Mouse (Mus musculus): Measurements from ENCODE around the gene Cntfr. TPM values are rescaled to one million over a fixed set of nuclear protein-coding genes. Genes with fewer than 3 reads are reported as not detected.

The Cntfr gene
- polyA plus RNA-seq, 1 experiment = 8.1 TPM

- 9% methylated on average over 7 of the region's 7 CpGs for WGBS
- Histone ChIP-seq H3K27ac (ENCODE audit: insufficient read depth, low read length) (no peak overlapping the region), H3K4me3 (ENCODE audit: extremely low read depth, insufficient read depth, insufficient read length) (no peak overlapping the region), H3K4me1 (ENCODE audit: control insufficient read depth, insufficient read depth, insufficient read length) (no peaks in the 10 kb centered on the region), H3K36me3 (ENCODE audit: control insufficient read depth, insufficient read depth, low read length) (no peaks in the 10 kb centered on the region), H3K27me3 (ENCODE audit: control insufficient read depth, insufficient read depth, low read length) (0 out of 2 replicates have a peak, but pooled peaks cover 2% of the 10 kb centered on the region)
- TF ChIP-seq CTCF (IDR thresholded peaks at IDR 0.05; ENCODE audit: extremely low read depth, insufficient read depth, insufficient read length, insufficient replicate concordance) = no peak
- TF ChIP-seq POLR2A (IDR thresholded peaks at IDR 0.05; ENCODE audit: low read depth, low read length) = no peak
- DNase-seq (ENCODE audit: low read depth in 1 of 2, low spot score in 2 of 2) = no peak
These were observed 32.4 kb downstream of the Cntfr start for GRCm38 (mm10) chr4:41664533-41664932.

- H3K4me3 ChIP-seq (ENCODE audit: extremely low read depth, insufficient read depth, insufficient read length) = no peak overlapping the region
- no peak for DNase-seq (ENCODE audit: low read depth in 1 of 2, low spot score in 2 of 2)
- no peak overlapping the region for H3K27ac ChIP-seq (ENCODE audit: insufficient read depth, low read length)
- no peaks in the 10 kb centered on the region for H3K4me1 ChIP-seq (ENCODE audit: control insufficient read depth, insufficient read depth, insufficient read length)
- TF ChIP-seq CTCF (IDR thresholded peaks at IDR 0.05; ENCODE audit: extremely low read depth, insufficient read depth, insufficient read length, insufficient replicate concordance) = no peak
- no peak for TF ChIP-seq POLR2A (IDR thresholded peaks at IDR 0.05; ENCODE audit: low read depth, low read length)
- H3K36me3 ChIP-seq (ENCODE audit: control insufficient read depth, insufficient read depth, low read length) = no peaks in the 10 kb centered on the region
- 0 out of 2 replicates have a peak, but pooled peaks cover 2% of the 10 kb centered on the region for H3K27me3 ChIP-seq (ENCODE audit: control insufficient read depth, insufficient read depth, low read length)
- WGBS = 55% methylated on average over 9 of the region's 9 CpGs
These were observed 33.3 kb downstream of the Cntfr start for GRCm38 (mm10) chr4:41663614-41664013.

GRCm38 (mm10) chr4:41662723-41663122 lies 34.2 kb downstream of the Cntfr start:
- 68% methylated on average over 11 of the region's 11 CpGs for WGBS
- Histone ChIP-seq H3K4me3 (ENCODE audit: extremely low read depth, insufficient read depth, insufficient read length) (no peak overlapping the region), H3K36me3 (ENCODE audit: control insufficient read depth, insufficient read depth, low read length) (no peaks in the 10 kb centered on the region), H3K4me1 (ENCODE audit: control insufficient read depth, insufficient read depth, insufficient read length) (no peaks in the 10 kb centered on the region), H3K27ac (ENCODE audit: insufficient read depth, low read length) (no peak overlapping the region), H3K27me3 (ENCODE audit: control insufficient read depth, insufficient read depth, low read length) (0 out of 2 replicates have a peak, but pooled peaks cover 2% of the 10 kb centered on the region)
- TF ChIP-seq CTCF (IDR thresholded peaks at IDR 0.05; ENCODE audit: extremely low read depth, insufficient read depth, insufficient read length, insufficient replicate concordance) (no peak), POLR2A (IDR thresholded peaks at IDR 0.05; ENCODE audit: low read depth, low read length) (no peak)
- DNase-seq (ENCODE audit: low read depth in 1 of 2, low spot score in 2 of 2) = no peak

- no peak overlapping the region for H3K4me3 ChIP-seq (ENCODE audit: extremely low read depth, insufficient read depth, insufficient read length)
- H3K4me1 ChIP-seq (ENCODE audit: control insufficient read depth, insufficient read depth, insufficient read length) = no peaks in the 10 kb centered on the region
- 83% methylated on average over 11 of the region's 11 CpGs for WGBS
- TF ChIP-seq POLR2A (IDR thresholded peaks at IDR 0.05; ENCODE audit: low read depth, low read length) = no peak
- TF ChIP-seq CTCF (IDR thresholded peaks at IDR 0.05; ENCODE audit: extremely low read depth, insufficient read depth, insufficient read length, insufficient replicate concordance) = no peak
- 0 out of 2 replicates have a peak, but pooled peaks cover 2% of the 10 kb centered on the region for H3K27me3 ChIP-seq (ENCODE audit: control insufficient read depth, insufficient read depth, low read length)
- DNase-seq (ENCODE audit: low read depth in 1 of 2, low spot score in 2 of 2) = no peak
- no peaks in the 10 kb centered on the region for H3K36me3 ChIP-seq (ENCODE audit: control insufficient read depth, insufficient read depth, low read length)
- H3K27ac ChIP-seq (ENCODE audit: insufficient read depth, low read length) = no peak overlapping the region
These were observed 35.9 kb downstream of the Cntfr start for GRCm38 (mm10) chr4:41660851-41661430.

GRCm38 (mm10) chr4:41659556-41659955 lies 37.3 kb downstream of the Cntfr start:
- Histone ChIP-seq H3K4me1 (ENCODE audit: control insufficient read depth, insufficient read depth, insufficient read length) (no peaks in the 10 kb centered on the region), H3K36me3 (ENCODE audit: control insufficient read depth, insufficient read depth, low read length) (no peaks in the 10 kb centered on the region), H3K27ac (ENCODE audit: insufficient read depth, low read length) (no peak overlapping the region), H3K4me3 (ENCODE audit: extremely low read depth, insufficient read depth, insufficient read length) (no peak overlapping the region), H3K27me3 (ENCODE audit: control insufficient read depth, insufficient read depth, low read length) (no peaks in the 10 kb centered on the region)
- WGBS = 81% methylated on average over 13 of the region's 13 CpGs
- DNase-seq (ENCODE audit: low read depth in 1 of 2, low spot score in 2 of 2) = no peak
- TF ChIP-seq POLR2A (IDR thresholded peaks at IDR 0.05; ENCODE audit: low read depth, low read length) = no peak
- no peak for TF ChIP-seq CTCF (IDR thresholded peaks at IDR 0.05; ENCODE audit: extremely low read depth, insufficient read depth, insufficient read length, insufficient replicate concordance)

- no peak for DNase-seq (ENCODE audit: low read depth in 1 of 2, low spot score in 2 of 2)
- H3K27ac ChIP-seq (ENCODE audit: insufficient read depth, low read length) = no peak overlapping the region
- H3K4me3 ChIP-seq (ENCODE audit: extremely low read depth, insufficient read depth, insufficient read length) = no peak overlapping the region
- WGBS = 37% methylated on average over 21 of the region's 25 CpGs
- no peaks in the 10 kb centered on the region for H3K27me3 ChIP-seq (ENCODE audit: control insufficient read depth, insufficient read depth, low read length)
- no peak for TF ChIP-seq POLR2A (IDR thresholded peaks at IDR 0.05; ENCODE audit: low read depth, low read length)
- no peak for TF ChIP-seq CTCF (IDR thresholded peaks at IDR 0.05; ENCODE audit: extremely low read depth, insufficient read depth, insufficient read length, insufficient replicate concordance)
- H3K36me3 ChIP-seq (ENCODE audit: control insufficient read depth, insufficient read depth, low read length) = no peaks in the 10 kb centered on the region
- H3K4me1 ChIP-seq (ENCODE audit: control insufficient read depth, insufficient read depth, insufficient read length) = no peaks in the 10 kb centered on the region
These were observed 38.1 kb downstream of the Cntfr start for GRCm38 (mm10) chr4:41658566-41659384.

- Histone ChIP-seq H3K4me1 (ENCODE audit: control insufficient read depth, insufficient read depth, insufficient read length) (no peaks in the 10 kb centered on the region), H3K36me3 (ENCODE audit: control insufficient read depth, insufficient read depth, low read length) (no peaks in the 10 kb centered on the region), H3K4me3 (ENCODE audit: extremely low read depth, insufficient read depth, insufficient read length) (no peak overlapping the region), H3K27ac (ENCODE audit: insufficient read depth, low read length) (no peak overlapping the region), H3K27me3 (ENCODE audit: control insufficient read depth, insufficient read depth, low read length) (no peaks in the 10 kb centered on the region)
- DNase-seq (ENCODE audit: low read depth in 1 of 2, low spot score in 2 of 2) = no peak
- TF ChIP-seq CTCF (IDR thresholded peaks at IDR 0.05; ENCODE audit: extremely low read depth, insufficient read depth, insufficient read length, insufficient replicate concordance) = no peak
- TF ChIP-seq POLR2A (IDR thresholded peaks at IDR 0.05; ENCODE audit: low read depth, low read length) = no peak
- WGBS = 93% methylated on average over 2 of the region's 2 CpGs
These were observed 41.4 kb downstream of the Cntfr start for GRCm38 (mm10) chr4:41655525-41655924.
